Mouse (Mus musculus) ES-E14 (cell line): Measurements from ENCODE around the gene Ccdc103.

Experiments
- HCFC1 ChIP-seq: IDR thresholded peaks from 2 replicates; pipeline ENCODE4 v1.6.1; 2012; ENCODE audit warnings: low read length, inconsistent platforms, borderline replicate concordance; ENCODE audit not compliant: insufficient read depth
- MAFK ChIP-seq: IDR thresholded peaks from 2 replicates; pipeline ENCODE4 v1.6.1; 2014; ENCODE audit warnings: mild to moderate bottlenecking, low read depth, low read length, inconsistent platforms; ENCODE audit not compliant: insufficient read depth
- ZC3H11A ChIP-seq: IDR thresholded peaks from 2 replicates; pipeline ENCODE4 v1.6.1; 2012; ENCODE audit warnings: low read depth, mild to moderate bottlenecking, inconsistent platforms, low read length, borderline replicate concordance

DNA sequence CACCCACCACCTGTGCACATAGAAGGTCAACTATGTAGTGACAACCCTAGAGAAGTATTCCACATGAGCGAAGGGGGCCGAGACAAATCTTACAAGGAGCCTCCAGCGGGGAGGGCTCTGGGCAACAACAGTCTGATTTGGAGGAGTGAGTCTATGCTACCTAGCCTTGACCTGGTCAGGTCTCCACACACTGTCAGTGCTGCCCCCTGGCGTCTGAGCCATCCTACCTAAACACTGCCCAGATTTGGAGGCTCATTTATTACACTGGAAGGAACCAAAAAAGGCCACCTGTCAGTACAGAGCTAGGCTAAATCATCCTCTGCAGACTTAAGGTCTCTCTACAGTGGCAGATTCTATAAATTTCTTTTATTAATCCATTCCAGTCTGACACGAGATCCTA lies 29.1 kb upstream of the Ccdc103 start:
- TF ChIP-seq MAFK (no peak), ZC3H11A (0 out of 2 replicates have a peak, but pooled peaks have one; percentile 16), HCFC1 (no peak)
